ENCODE assay signal across 21 mouse cellular contexts in the genomic region with DNA sequence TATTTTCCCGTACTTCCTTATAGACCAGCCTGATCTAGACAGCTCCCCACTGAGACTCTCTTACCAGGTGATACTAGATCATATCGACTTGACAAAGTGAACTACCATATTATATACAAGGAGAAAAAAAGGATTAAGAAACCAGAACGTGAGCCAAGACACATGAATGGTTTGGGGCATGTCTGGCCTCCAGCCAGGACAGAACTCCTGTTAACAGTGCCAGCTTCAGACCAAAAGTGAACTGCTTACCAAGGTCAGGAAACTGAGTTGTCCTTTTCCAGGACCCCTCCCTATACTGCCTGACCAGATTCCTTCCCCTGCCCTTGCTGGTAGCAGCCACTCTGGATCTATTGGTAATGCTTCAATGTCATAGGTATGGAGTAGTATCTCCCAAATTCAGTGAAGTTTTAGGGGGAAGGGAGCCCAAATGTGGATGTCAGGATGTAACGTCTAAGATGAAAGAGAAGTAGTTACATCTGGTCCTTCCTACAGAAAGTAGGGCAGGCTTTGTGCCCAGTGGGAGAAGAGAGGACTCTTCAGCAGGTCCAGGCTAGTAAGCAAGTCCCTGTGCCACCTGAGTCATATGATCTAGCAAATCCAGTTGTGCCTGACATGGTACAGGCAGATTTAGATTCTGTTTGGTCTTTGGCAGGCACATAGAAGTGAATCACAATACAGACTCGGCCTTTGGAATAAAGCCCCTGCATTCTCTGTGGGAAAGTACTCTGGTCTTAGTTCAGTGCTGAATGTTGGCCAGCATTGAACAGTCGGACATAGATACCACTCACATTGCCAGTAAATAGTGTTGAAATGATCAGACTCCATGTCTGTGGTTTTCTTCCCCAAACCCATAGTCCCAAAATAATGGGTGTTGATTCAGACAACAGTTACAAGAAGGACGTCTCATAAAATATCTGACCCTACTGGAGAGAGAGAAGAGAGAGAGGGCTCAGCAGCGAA. TPM values are rescaled to one million over a fixed set of nuclear protein-coding genes. Genes with fewer than 3 reads are reported as not detected.
DNase-seq lines count a peak whose midpoint lies in the region; ATAC-seq lines count a peak whose summit lies in the region.
"Had no signal": no experiment of that assay in that cellular context is flagged by ENCODE, and none has a peak within 500 bp of the region (broad histone marks: within the 10 kb centered on the region; RNA-seq: fewer than 3 reads in every experiment).

No protein-coding gene starts in this region.

- no peak overlapping the region for H3K27ac ChIP-seq in kidney, embryonic 16.5 days (ENCODE audit: low read length)
- H3K27ac ChIP-seq: gastrocnemius, adult 2 months; kidney, postnatal 0 days; limb, embryonic 15.5 days; midbrain, embryonic 10.5 days; neural tube, embryonic 12.5 days had no signal

- no peaks in the 10 kb centered on the region for H3K27me3 ChIP-seq in kidney, embryonic 16.5 days (ENCODE audit: insufficient read depth, low read length)
- H3K27me3 ChIP-seq: limb, embryonic 15.5 days; neural tube, embryonic 12.5 days had no signal

- no peak overlapping the region for H3K9ac ChIP-seq in kidney, embryonic 16.5 days (replicated peaks; ENCODE audit: low read length)
- H3K9ac ChIP-seq: forebrain, postnatal 0 days; limb, embryonic 15.5 days; neural tube, embryonic 12.5 days had no signal

- no peaks in the 10 kb centered on the region for H3K9me3 ChIP-seq in kidney, embryonic 16.5 days (ENCODE audit: low read length)
- H3K9me3 ChIP-seq: limb, embryonic 15.5 days; midbrain, embryonic 10.5 days; neural tube, embryonic 12.5 days had no signal

- peaks cover 10% of the 10 kb centered on the region for H3K4me1 ChIP-seq in kidney, embryonic 16.5 days (ENCODE audit: insufficient read depth, low read length)

- DNase-seq in adrenal gland, adult 2 months: peak; percentile 59
- no peak for DNase-seq in adrenal gland, adult 8-10 months
- DNase-seq in kidney, adult 18-20 months: peak; percentile 32
- DNase-seq in Muller cell, postnatal 12 days (ENCODE audit: inconsistent ontology term): peak; percentile 32
- peak; percentile 81 for DNase-seq in fibroblast of lung, adult 2 months (ENCODE audit: low read depth)
- DNase-seq in frontal cortex, postnatal 36 days (ENCODE audit: low spot score in 2 of 2): no peak
- DNase-seq in left cerebral cortex, postnatal 36 days (ENCODE audit: low spot score in 2 of 2): no peak
- DNase-seq: cerebellum, adult 11-12 months; cerebellum, postnatal 36 days; forebrain, postnatal 0 days; gastrocnemius, adult 2 months; lung, adult 18-20 months; lung, postnatal 4 days; right cerebral cortex, postnatal 25 days; thymus, postnatal 4 days had no signal

- 83% methylated on average over 8 of the region's 8 CpGs for WGBS in kidney, embryonic 16.5 days

- intact Hi-C loops in left cerebral cortex, postnatal 36 days (cut with DNase I): no loop called here

- no peak for ATAC-seq in kidney, embryonic 16.5 days (ENCODE audit: low FRiP score, low TSS enrichment)
- ATAC-seq: forebrain, postnatal 0 days; hindbrain, embryonic 16.5 days had no signal

- H3K4me2 ChIP-seq in kidney, embryonic 16.5 days (replicated peaks; ENCODE audit: low read depth, low read length): no peak overlapping the region
- H3K4me2 ChIP-seq: limb, embryonic 15.5 days; neural tube, embryonic 12.5 days had no signal

- no peak overlapping the region for H3K4me3 ChIP-seq in kidney, embryonic 16.5 days (ENCODE audit: low read length)
- H3K4me3 ChIP-seq: gastrocnemius, adult 2 months; limb, embryonic 15.5 days; midbrain, embryonic 10.5 days; neural tube, embryonic 12.5 days had no signal

- H3K36me3 ChIP-seq in kidney, embryonic 16.5 days (ENCODE audit: insufficient read depth, low read length): no peaks in the 10 kb centered on the region
- H3K36me3 ChIP-seq: limb, embryonic 15.5 days; midbrain, embryonic 10.5 days; neural tube, embryonic 12.5 days had no signal

RNA-seq across cellular contexts. Expression of a gene that starts 3.7 kb away (rescaled TPM):
- total RNA-seq in adrenal gland, adult 2 months (2021): 10 to 100 TPM; 34.7 to 38.7 TPM
- polyA plus RNA-seq in adrenal gland, adult 2 months (2012; rRNA removed): 19.4 and 31.2 TPM in 2 replicates
- 10 to 100 TPM; 37.2 to 42.8 (median 40.0) TPM for total RNA-seq in adrenal gland, adult 8-10 months (2022)
- 13.6 and 30.1 TPM in 2 replicates for polyA plus RNA-seq in kidney, embryonic 16.5 days (2015; fragmentation: Nextera tagmentation; extraction: Ambion mirVana)
- 10 to 100 TPM; 20.5 to 25.8 TPM for total RNA-seq in left cerebral cortex, postnatal 36 days (2021)

RNA-seq across cellular contexts. Expression of a gene that starts 47.2 kb away (rescaled TPM):
- 1 to 10 TPM; 4.4 to 5.0 TPM for total RNA-seq in adrenal gland, adult 2 months (2021)
- 1.2 and 1.5 TPM in 2 replicates for polyA plus RNA-seq in adrenal gland, adult 2 months (2012; rRNA removed)
- 10 to 100 TPM in 1 of 4 experiments, 1 to 10 TPM in 3; 4.5 to 14.4 (median 7.6) TPM for total RNA-seq in adrenal gland, adult 8-10 months (2022)
- polyA plus RNA-seq in kidney, embryonic 16.5 days (2015; fragmentation: Nextera tagmentation; extraction: Ambion mirVana): 29.1 and 31.9 TPM in 2 replicates
- total RNA-seq in left cerebral cortex, postnatal 36 days (2021): 10 to 100 TPM; 28.3 to 29.5 TPM

Comparison
In these comparisons a context has a peak if more than half of its experiments do, and no peak if none do; other contexts are left out.
1. DNase-seq: peak in adrenal gland, adult 2 months (single experiment), kidney, adult 18-20 months (single experiment), Muller cell, postnatal 12 days (single experiment) and fibroblast of lung, adult 2 months (single experiment); none in adrenal gland, adult 8-10 months (single experiment), frontal cortex, postnatal 36 days (0 of 2) and left cerebral cortex, postnatal 36 days (0 of 2).